Mouse (Mus musculus) cerebellum, adult 11 months (tissue): ENCODE measurements around the gene Cdon.

Source experiments
- DNase-seq: peaks from one replicate; pipeline ENCODE4 v3.0.0; 2022

Cdon gene

DNA sequence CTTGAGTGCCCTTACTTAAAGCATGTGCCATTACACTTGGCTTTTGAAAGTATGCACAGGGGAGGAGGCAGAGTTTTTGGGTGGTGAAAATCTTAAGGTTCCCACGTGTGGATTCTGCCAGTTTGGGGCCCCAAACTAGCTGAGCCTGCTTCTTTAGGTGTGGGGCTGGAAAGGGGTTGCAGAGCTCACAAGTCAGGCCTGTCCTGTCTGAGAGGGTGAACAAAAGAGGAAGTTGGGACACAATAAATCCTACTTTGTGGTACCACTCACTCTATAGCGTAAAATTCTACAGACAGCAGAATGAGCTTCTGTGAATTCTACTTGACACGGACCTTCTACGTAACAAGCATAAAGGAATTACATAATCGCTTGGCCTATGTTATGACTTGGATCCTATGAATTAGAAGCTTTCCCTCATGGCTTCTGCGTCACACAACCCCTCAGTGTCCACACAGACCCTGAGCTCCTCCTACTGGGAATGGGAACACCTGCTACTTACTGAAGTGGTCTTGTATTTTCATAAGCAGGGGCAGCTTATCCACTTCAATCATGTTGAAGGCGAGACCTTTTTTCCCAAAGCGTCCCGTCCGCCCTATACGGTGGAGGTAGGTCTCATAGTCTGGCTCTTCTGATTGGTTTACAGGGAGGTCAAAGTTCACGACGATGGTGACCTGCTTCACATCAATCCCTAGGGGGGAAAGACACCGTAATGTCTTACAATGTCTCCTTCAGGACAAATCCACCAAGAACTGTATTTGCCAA, 122.4 kb downstream of the Cdon start:
- no peak for DNase-seq

DNA sequence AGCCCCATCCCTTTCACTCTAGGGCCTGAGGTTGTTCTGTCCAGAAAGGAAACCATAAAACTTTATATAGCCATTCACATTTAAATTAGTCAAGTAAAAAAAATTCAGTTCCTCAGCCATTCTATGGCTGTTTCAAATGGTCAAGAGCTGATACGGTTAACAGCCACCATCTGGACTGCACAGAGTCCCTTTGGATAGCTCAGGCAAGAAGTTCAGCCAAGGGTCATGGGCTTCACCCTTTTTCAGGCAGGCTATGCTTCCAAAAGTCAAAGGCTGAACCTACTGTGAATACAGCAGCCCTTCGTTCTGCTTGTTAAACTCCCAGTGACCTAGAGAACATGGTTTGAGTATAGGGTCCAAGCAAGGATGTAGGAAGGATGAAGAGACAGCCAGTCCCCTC, 123.7 kb downstream of the Cdon start:
- no peak for DNase-seq

DNA sequence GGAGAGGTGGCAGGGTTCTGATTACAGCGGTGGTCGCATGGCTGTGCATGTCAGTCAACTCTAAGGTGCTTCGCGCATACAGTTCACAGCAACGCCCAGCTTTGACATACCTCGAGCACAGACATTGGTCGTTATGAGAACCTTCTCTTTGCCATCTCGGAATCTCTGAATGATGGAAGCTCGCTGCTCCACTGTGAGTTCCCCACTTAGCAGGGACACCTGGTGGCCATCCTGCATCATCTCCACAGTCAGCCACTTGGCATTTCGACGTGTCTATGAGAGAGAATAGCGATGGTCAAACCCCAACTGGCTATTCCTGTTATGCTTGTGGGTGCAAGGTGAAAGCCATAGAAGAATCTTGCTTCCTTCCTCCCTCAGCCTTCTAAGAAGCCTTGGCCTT, 124.8 kb downstream of the Cdon start:
- no peak for DNase-seq

DNA sequence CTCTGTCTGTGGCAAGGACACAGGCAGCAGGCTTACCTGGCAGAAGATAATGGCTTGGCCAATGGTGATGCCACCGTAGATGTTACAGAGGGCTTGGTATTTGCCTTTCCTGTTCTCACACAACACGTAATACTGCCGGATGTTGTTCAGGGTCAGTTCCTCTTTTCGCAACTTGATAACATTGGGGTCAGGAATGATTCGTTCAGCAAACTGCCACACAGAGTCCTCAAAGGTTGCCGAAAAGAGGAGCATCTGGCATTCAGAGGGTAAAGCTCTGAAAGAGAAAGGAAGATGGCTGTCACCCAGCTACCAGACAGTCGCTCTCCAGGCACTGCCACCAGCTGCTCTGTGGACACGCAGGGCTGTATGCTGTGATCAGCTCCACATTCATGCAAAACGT, 125.8 kb downstream of the Cdon start:
- no peak for DNase-seq

DNA sequence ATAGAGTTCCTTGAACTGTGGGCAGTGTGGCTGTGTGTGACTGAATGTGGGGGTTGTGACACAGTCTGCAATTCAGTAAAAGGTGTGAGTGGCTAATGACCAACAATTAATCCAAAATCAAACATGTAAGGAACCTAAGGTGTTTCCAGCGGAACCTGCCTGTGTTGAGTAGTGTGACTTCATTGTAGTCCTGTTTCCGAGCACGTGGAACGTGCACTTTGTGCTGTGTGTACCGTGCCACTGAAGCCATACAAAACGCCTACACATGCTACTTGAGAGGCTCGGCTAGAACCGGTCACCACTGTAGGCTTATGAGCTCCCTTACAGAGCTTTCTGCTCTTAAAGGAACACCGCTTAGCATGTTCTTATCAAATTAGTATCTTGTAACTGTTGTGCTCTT, 127.5 kb downstream of the Cdon start:
- no peak for DNase-seq

DNA sequence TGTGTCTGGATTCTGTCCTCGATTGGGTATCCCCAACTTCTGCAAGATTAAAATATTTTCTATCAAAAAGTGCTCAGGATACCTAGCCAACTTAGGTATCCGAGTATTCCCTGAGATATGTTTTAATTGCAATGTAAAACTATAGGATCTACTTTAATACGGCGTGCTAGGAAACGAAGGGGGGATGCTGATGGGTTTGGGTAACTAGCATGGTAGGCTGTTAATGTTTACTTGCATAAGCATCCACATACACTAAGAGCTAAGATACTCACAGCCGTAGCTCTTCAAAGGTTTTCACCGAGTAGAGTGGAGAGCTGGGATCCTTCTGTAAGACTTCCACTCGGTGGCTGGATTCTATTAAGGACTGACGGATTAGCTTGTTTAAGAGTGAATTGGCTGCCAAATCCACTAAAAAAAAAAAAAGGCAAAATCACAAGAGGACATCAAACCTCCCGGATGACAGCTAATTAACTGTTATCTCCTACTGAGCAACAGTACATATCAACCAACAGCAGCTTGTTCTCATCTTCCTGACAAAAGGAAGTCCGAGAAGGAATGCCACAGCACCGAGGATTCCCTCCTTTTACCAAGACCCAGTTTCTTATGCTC, 135.7 kb downstream of the Cdon start:
- DNase-seq: no peak
